Comparison of ENCODE assay signal across 22 mouse cellular contexts in genomic region chr3:101609302-101609701, GRCm38 (mm10).
"Had no signal": no experiment of that assay in that cellular context is flagged by ENCODE, and none has a peak within 500 bp of the region (broad histone marks: within the 10 kb centered on the region; RNA-seq: fewer than 3 reads in every experiment).

No protein-coding gene starts in this region.

- H3K4me3 ChIP-seq: limb, embryonic 10.5 days; limb, embryonic 13.5 days; liver, embryonic 12.5 days; liver, embryonic 15.5 days; lung, embryonic 15.5 days; megakaryocyte, embryonic 14.5 days; midbrain, embryonic 10.5 days; midbrain, embryonic 13.5 days; myocyte; neural tube, embryonic 13.5 days; stomach, embryonic 15.5 days had no signal

- ATAC-seq: liver, embryonic 12.5 days; midbrain, embryonic 13.5 days; midbrain, embryonic 16.5 days had no signal

- H3K9ac ChIP-seq: limb, embryonic 13.5 days; liver, embryonic 12.5 days; liver, embryonic 15.5 days; lung, embryonic 15.5 days; midbrain, embryonic 13.5 days; neural tube, embryonic 13.5 days; stomach, embryonic 15.5 days had no signal

- H3K27ac ChIP-seq: limb, embryonic 10.5 days; limb, embryonic 13.5 days; liver, embryonic 12.5 days; liver, embryonic 15.5 days; lung, embryonic 15.5 days; midbrain, embryonic 10.5 days; midbrain, embryonic 13.5 days; neural tube, embryonic 13.5 days; stomach, embryonic 15.5 days had no signal

- H3K9me3 ChIP-seq: limb, embryonic 10.5 days; limb, embryonic 13.5 days; liver, embryonic 12.5 days; liver, embryonic 15.5 days; lung, embryonic 15.5 days; megakaryocyte, embryonic 14.5 days; midbrain, embryonic 10.5 days; midbrain, embryonic 13.5 days; neural tube, embryonic 13.5 days; stomach, embryonic 15.5 days had no signal

- H3K36me3 ChIP-seq: limb, embryonic 10.5 days; limb, embryonic 13.5 days; liver, embryonic 12.5 days; liver, embryonic 15.5 days; lung, embryonic 15.5 days; midbrain, embryonic 10.5 days; midbrain, embryonic 13.5 days; neural tube, embryonic 13.5 days; stomach, embryonic 15.5 days had no signal

- H3K27me3 ChIP-seq: limb, embryonic 13.5 days; lung, embryonic 15.5 days; neural tube, embryonic 13.5 days; stomach, embryonic 15.5 days had no signal

- H3K4me2 ChIP-seq: limb, embryonic 13.5 days; liver, embryonic 12.5 days; liver, embryonic 15.5 days; lung, embryonic 15.5 days; midbrain, embryonic 13.5 days; neural tube, embryonic 13.5 days; stomach, embryonic 15.5 days had no signal

- DNase-seq: kidney, postnatal 10 days; layer of hippocampus, postnatal 36 days; liver; lung, adult 18-20 months; lung, postnatal 10 days; lung, postnatal 36 days; retina, postnatal 1 day; right cerebral cortex, postnatal 25 days; spleen, adult 18-20 months; thymus, postnatal 25 days had no signal
